Mouse (Mus musculus) liver, adult 10 weeks (tissue): ENCODE data around the gene Rcbtb2. TPM values are rescaled to one million over a fixed set of nuclear protein-coding genes. Genes with fewer than 3 reads are reported as not detected.

ENCODE experiments used
- polyA plus RNA-seq: library from polyadenylated mRNA; stranded (reverse); fragments of 350-450 nt; fragmentation: Illumina TruSeq; extraction: RNeasy Lipid Tissue Mini Kit (QIAGEN cat#74804); gene quantifications from one replicate; pipeline ENCODE4 v1.2.3, GENCODE M21; 2014; ENCODE audit warnings: low read depth, low replicate concordance

Gene Rcbtb2
- polyA plus RNA-seq = 52.6 TPM

DNA sequence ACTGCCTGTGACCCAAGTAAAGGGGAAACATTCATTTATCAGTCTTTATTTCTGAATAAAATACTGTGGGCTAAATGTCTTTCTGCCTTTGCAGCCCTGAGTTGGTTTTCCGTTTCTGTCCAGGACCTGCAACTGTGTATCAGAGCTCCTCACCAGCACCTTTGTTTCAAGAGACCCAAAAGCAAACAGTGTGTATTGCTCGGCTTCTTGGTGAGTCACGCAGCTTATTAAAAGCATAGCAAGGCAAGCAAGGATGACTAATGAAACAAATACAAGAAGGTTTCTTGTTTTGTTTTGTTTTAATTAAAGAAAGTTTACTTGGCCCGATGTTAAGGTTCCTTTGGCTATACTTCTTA is at the start of gene Rcbtb2:
Rcbtb2 (plus strand) TSS at position 115 of the 356 bp plus-strand sequence.

DNA sequence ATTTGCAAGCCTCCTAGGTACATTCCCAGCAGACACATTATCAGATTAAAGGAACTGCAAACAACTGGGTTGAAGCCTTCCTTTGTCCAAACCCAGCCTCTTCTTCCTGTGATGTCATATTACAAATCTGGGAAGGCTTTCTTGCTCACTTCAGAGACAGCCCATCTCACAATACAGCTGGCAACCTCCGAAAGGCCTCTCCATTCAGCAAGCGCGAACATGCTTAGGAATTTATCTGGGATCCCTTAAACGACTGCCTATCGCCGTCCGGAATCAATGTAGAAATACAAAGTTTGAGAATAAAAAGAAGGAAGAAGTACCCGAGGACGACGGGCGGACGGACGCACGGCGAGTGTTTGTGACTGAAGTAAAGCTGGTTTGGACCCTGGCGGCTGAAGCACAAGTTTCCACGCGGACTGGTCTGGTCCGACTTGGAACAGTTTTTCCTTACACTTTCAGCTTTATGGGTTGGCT is 115.0 kb downstream of the Rcbtb2 start, which contains the start of gene Lpar6:
Lpar6 (plus strand) TSS at position 48 of the 474 bp plus-strand sequence.

Other genes with a start within 250 kb of the Rcbtb2 start
- 1.0 TPM for gene Cysltr2, start 73.9 kb upstream of the Rcbtb2 start, polyA plus RNA-seq
- gene Lpar6, start 114.9 kb downstream of the Rcbtb2 start, polyA plus RNA-seq = 17.7 TPM
- 12.6 TPM for gene Rb1, start 202.8 kb downstream of the Rcbtb2 start, polyA plus RNA-seq